Mouse (Mus musculus) neural tube, embryonic 15.5 days (tissue): ENCODE results near the gene Shmt2. TPM values are rescaled to one million over a fixed set of nuclear protein-coding genes. Genes with fewer than 3 reads are reported as not detected.

Experiments used
- ATAC-seq: fragments of 200-750 bp; cut with Nextera tagmentation; 2 replicates; pipeline ENCODE4 v1.8.0; 2017; ENCODE audit warnings: mild to moderate bottlenecking, moderate TSS enrichment, moderate library complexity; ENCODE audit not compliant: low FRiP score
- H3K27ac ChIP-seq: fragments of 300-500 bp; sonication (generic); replicated peaks from 2 replicates; pipeline ENCODE4 v1.5.1; 2015; ENCODE audit warnings: mild to moderate bottlenecking, inconsistent platforms
- H3K27me3 ChIP-seq: fragments of 300-500 bp; sonication (generic); replicated peaks from 2 replicates; pipeline ENCODE4 v1.6.1; 2015; ENCODE audit warnings: inconsistent platforms
- H3K36me3 ChIP-seq: fragments of 300-500 bp; sonication (generic); 2 replicates; pipeline ENCODE4 v1.6.1; 2015; ENCODE audit warnings: inconsistent platforms
- H3K4me1 ChIP-seq: fragments of 300-500 bp; sonication (generic); 2 replicates; pipeline ENCODE4 v1.6.1; 2015; ENCODE audit warnings: inconsistent platforms
- H3K4me2 ChIP-seq: fragments of 300-500 bp; sonication (generic); 2 replicates; pipeline ENCODE4 v1.6.1; 2015; ENCODE audit warnings: inconsistent platforms, mild to moderate bottlenecking, moderate library complexity
- H3K4me3 ChIP-seq: fragments of 300-500 bp; sonication (generic); replicated peaks from 2 replicates; pipeline ENCODE4 v1.5.1; 2015; ENCODE audit warnings: mild to moderate bottlenecking, inconsistent platforms
- H3K9ac ChIP-seq: fragments of 300-500 bp; sonication (generic); replicated peaks from 2 replicates; pipeline ENCODE4 v1.6.1; 2015; ENCODE audit warnings: mild to moderate bottlenecking, inconsistent platforms
- H3K9me3 ChIP-seq: fragments of 300-500 bp; sonication (generic); replicated peaks from 2 replicates; pipeline ENCODE4 v1.6.1; 2016; ENCODE audit warnings: inconsistent platforms
- WGBS: fragments of 180-500 bp; shearing (Covaris S2); methylation state at CpG from one replicate; pipeline ENCODE4 v1.1.7; 2015; ENCODE audit warnings: mixed read lengths; 5-methylcytosine and 5-hydroxymethylcytosine counted together
- polyA plus RNA-seq: library from polyadenylated mRNA; unstranded; fragments of >200 nt; fragmentation: Nextera tagmentation; extraction: Ambion mirVana; gene quantifications from 2 replicates; pipeline ENCODE4 v1.2.1, GENCODE M21; 2015

Gene Shmt2
- polyA plus RNA-seq, 1 experiment from 2014 or later, result 50.4 TPM

DNA sequence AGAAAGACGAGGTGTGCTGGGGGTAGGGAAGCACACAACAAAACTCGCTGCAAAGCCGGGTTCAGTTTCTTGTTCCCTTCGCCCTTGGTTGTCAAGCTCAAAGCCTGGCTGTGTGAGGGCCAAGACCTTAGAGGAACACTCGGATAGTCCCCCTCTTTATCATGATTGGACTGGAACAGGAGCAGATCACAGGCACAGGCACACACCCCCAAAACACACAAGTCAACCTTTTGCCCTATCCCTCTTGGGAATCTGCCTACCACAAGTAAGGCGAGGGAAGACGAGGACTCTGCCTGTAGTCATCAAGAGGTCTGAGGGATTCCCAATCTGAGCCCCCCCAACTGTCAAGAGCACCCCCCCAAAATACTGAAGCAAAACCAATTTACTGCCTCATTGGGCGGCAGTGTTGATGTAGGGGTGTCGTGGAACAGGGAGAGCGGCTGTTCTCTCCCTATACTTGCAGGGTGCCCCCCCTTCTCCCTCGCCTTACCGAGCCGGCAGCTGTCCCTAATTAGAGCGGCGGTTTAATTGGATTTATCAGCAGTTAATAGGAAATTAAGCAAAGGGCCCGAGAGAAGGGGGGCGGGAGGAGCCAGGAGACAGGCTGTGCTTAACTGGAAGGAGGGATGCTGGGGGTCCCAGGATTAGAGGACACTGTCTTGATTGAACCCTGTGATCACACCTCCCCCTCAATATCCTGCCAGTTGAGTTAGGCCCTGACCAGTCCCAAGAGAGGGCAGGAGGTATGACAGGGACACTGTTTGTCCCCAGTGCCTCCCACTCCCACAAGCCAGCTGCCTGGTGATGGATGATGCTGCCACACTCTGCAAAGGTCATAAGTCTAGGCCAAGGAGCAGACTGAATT, 12.2 kb downstream of the Shmt2 start:
- Histone ChIP-seq H3K36me3 (no peaks in the 10 kb centered on the region), H3K27me3 (peaks cover 14% of the 10 kb centered on the region), H3K4me3 (peak overlapping the region; percentile 44), H3K27ac (peak overlapping the region; percentile 92), H3K9ac (peak overlapping the region; percentile 34; the same call in 1 of the 2 replicates), H3K4me2 (peak overlapping the region; percentile 69), H3K4me1 (peaks cover 75% of the 10 kb centered on the region), H3K9me3 (no peaks in the 10 kb centered on the region)
- ATAC-seq, result no peak
- 5% methylated on average over 17 of the region's 17 CpGs for WGBS

DNA sequence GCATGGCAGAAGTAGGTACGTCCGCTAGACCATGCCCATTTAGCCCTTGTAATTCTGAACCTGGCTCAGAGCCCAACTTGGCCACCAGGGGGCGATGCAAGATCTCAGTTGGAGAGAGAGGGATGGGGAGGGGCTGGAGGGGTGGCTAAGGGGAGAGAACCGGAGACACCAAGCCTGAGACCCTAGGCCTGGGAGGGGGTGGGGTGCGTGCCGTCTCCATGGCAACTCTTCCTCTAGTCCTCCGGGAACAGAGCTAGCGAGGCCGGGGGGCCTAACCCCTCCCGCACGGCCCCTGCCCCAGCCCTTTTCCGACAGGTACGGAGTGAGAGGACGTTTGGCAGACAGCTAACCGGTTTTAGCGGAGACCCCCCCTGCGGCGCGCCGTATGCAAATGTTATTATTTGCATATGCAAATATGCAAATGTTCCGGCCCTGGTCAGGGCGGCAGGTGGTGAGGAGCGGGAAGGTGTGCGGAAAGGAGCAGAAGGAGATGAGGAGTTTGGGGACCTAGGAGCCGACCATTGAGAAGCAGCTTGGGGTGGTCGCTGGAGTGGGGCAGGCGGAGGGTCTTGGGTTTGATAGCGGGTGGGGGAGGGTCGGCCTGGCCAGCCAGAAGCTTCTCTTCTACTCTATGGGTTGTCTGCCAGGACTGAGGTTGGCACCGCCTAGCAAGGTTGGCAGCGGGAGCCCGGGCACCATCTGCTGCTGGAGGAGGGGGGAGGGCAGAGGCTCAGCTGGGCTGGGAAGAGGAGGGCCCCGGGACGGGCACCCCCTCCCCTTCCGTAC, 13.0 kb downstream of the Shmt2 start:
- peak; percentile 65 for ATAC-seq
- Histone ChIP-seq H3K27ac (peak overlapping the region; percentile 92), H3K36me3 (no peaks in the 10 kb centered on the region), H3K4me3 (peak overlapping the region; percentile 44), H3K27me3 (0 out of 2 replicates have a peak, but pooled peaks cover 8% of the 10 kb centered on the region), H3K9ac (peak overlapping the region; percentile 52), H3K9me3 (no peaks in the 10 kb centered on the region), H3K4me2 (peak overlapping the region; percentile 69), H3K4me1 (peaks cover 68% of the 10 kb centered on the region)
- WGBS, result 1% methylated on average over 35 of the region's 35 CpGs

DNA sequence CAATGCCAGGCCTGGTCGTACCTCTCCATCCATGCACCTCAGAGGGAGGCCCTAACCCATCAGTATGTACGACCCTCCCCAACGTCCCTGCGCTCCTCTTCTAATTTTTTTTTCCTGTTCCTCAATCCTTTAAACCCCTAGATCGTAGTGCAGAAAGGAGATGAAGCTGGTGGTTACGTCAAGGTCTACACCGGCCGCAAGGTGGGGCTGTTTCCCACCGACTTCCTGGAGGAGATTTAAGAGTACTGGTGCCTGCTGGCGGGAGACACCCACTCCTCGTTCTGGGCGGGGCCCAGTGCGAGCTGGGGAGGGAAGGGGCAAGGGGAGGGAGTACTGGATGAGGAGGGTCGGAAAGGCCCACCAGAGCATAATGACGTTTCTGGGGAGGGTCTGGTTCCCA, 14.0 kb downstream of the Shmt2 start:
- no peaks in the 10 kb centered on the region for H3K9me3 ChIP-seq
- 3% methylated on average over 15 of the region's 15 CpGs for WGBS
- no peak for ATAC-seq
- no peak overlapping the region for H3K4me3 ChIP-seq
- H3K27ac ChIP-seq, result peak overlapping the region; percentile 92; the same call in 1 of the 2 replicates
- H3K27me3 ChIP-seq, result 0 out of 2 replicates have a peak, but pooled peaks cover 5% of the 10 kb centered on the region
- no peak overlapping the region for H3K9ac ChIP-seq
- H3K4me1 ChIP-seq, result peaks cover 58% of the 10 kb centered on the region
- H3K4me2 ChIP-seq, result peak overlapping the region; percentile 69
- 0 out of 2 replicates have a peak, but pooled peaks cover 2% of the 10 kb centered on the region for H3K36me3 ChIP-seq

DNA sequence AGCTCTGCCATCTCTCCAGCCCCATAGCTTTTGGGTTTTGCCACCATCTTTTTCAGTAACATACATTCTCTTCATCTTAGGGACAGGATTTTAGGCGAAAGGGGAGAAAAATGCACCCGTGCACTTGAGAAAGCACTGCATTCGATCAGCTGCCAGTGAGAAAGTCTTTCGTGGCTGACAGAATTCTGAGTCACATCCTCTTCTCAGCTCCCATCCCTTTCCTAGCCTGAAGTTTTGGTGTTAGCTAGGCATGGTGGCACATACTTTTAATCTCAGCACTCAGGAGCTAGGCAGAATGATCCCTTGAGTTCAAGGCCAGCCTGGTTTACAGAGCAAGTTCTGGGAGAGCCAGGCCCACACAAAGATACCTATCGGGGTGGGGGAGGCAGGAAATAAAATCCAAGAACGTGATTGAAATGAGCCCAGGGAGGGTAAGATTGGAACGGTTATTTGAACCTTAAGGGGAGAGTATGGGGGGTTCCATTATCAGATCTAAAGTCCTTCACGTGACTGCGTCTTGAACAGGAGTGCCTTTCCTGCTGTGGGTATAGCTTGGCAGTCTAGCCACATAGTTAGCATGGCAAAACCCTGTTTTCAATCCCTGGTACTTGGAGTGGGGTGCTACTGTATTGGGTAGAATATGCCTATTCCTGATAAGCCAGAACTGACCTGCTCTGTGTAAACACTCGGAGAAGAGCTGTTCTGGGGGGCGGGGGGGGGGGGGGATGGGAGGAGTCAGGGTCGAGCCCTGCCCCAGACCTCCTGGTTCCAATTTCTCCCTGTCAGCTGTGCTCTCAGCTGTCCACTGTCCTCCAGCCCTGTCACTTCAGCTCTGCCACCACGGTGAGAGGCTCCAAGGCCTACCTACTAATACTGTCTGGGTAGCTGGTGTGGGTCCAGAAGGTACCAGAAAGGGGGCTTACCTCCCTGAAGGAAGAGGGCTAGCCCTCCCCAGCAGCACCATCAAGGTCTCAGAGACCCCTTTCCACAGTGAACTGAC, 21.1 kb downstream of the Shmt2 start, which contains the start of gene Stac3:
TSS of gene Stac3 (plus strand) at position 793 of the 1,000 bp plus-strand sequence.
- ATAC-seq, result no peak
- no peak within 1 kb of the TSS for H3K9ac ChIP-seq
- no peaks in the 10 kb centered on the region for H3K4me1 ChIP-seq
- WGBS, result 77% methylated on average over 13 of the region's 13 CpGs
- H3K27me3 ChIP-seq, result 0 out of 2 replicates have a peak, but pooled peaks cover 3% of the 10 kb centered on the region
- peaks cover 44% of the 10 kb centered on the region for H3K36me3 ChIP-seq
- H3K27ac ChIP-seq, result no peak within 1 kb of the TSS
- no peak within 1 kb of the TSS for H3K4me3 ChIP-seq
- no peaks in the 10 kb centered on the region for H3K9me3 ChIP-seq
- no peak within 1 kb of the TSS for H3K4me2 ChIP-seq

DNA sequence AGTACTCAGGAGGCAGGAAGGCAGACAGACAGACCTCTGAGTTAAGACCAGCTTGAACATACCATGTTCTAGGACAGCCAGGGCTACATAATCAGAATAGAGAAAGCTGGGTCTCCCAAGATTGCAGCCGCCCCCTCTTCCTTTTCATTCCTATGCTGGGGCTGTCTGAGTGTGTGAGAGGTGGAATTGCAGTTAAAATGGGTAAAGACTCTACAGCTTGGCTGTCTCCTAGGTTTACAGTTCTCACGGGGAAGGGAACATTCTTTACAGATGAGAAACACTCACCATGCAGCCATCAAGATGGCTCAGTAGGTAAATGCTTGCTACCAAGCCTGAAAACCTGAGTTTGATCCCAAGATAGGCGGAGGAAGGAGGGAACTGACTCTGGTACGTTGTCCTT, 22.2 kb downstream of the Shmt2 start:
- H3K4me1 ChIP-seq, result no peaks in the 10 kb centered on the region
- H3K9ac ChIP-seq, result no peak overlapping the region
- no peak overlapping the region for H3K4me2 ChIP-seq
- H3K36me3 ChIP-seq, result peaks cover 54% of the 10 kb centered on the region
- H3K27me3 ChIP-seq, result no peaks in the 10 kb centered on the region
- no peaks in the 10 kb centered on the region for H3K9me3 ChIP-seq
- no peak overlapping the region for H3K27ac ChIP-seq
- no peak for ATAC-seq
- 86% methylated on average over 4 of the region's 4 CpGs for WGBS
- no peak overlapping the region for H3K4me3 ChIP-seq

DNA sequence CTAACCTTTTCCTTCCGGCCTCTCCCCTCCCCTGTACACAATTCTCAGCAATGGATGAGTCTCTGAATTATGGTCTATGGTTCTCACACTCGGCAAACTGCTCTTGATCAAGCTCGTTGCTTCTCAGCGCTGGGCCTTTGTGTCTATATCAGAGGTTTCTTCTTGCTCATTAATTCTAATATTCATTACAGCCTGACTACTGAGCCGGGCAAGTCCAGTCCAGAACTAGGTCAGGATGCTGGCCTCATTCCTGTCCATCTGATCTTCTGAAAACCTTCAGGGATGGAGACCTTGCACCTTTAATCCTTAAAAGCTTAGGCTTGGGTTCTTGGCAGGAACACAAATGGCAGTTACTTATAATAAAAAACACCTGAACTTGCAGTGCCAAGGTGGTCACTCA, 22.7 kb downstream of the Shmt2 start:
- Histone ChIP-seq H3K4me3 (no peak overlapping the region), H3K9ac (no peak overlapping the region), H3K4me2 (no peak overlapping the region), H3K27me3 (no peaks in the 10 kb centered on the region), H3K9me3 (no peaks in the 10 kb centered on the region), H3K36me3 (peaks cover 59% of the 10 kb centered on the region), H3K27ac (no peak overlapping the region), H3K4me1 (no peaks in the 10 kb centered on the region)
- 65% methylated on average over 5 of the region's 5 CpGs for WGBS
- ATAC-seq, result no peak

DNA sequence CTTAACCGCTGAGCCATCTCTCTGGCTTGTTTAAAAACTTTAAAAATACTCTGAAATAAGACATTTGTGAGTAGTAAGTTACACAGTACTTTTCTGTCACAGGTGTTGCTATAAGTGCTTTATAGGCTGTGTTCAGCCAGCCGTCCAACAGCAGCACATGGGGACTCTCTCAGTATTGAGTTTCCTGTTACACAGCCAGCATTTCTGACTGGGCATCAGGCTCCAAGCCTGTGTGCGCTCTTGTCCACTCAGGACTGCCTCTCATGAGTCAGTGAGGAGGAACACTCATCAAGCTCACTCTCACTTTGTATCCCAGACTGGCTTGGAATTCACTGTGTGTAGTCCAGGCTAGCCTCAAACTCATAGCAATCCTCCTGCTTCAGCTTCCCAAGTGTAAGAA, 26.1 kb downstream of the Shmt2 start:
- H3K36me3 ChIP-seq, result peaks cover 81% of the 10 kb centered on the region
- WGBS, result 91% methylated on average over 3 of the region's 3 CpGs

DNA sequence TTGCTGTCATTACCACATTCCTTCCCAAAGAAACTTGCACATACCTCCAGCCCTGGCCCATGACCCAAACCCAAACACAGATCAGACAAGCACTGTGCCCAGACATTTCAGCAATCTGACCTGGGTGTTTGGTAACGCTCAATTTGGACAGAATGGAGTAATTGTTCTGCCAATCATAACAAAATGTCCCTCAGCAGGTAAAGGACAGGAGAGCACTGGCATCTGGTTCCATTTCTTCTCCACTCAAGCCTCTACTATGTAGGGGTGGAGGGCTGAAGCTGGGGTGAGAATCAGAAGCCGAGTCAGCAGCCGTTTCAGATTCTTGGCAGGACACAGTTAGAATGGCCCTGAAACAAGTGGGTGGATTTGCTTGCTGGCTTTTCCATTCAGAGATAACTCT, 30.1 kb downstream of the Shmt2 start:
- Histone ChIP-seq H3K4me1 (peaks cover 33% of the 10 kb centered on the region), H3K4me2 (no peak overlapping the region), H3K9ac (no peak overlapping the region), H3K36me3 (peaks cover 67% of the 10 kb centered on the region), H3K27me3 (no peaks in the 10 kb centered on the region), H3K9me3 (no peaks in the 10 kb centered on the region), H3K27ac (no peak overlapping the region), H3K4me3 (no peak overlapping the region)
- ATAC-seq, result no peak
- 86% methylated on average over 3 of the region's 3 CpGs for WGBS

More for the DNA sequence above, 26.1 kb downstream of the Shmt2 start:
- ATAC-seq, result no peak
- Histone ChIP-seq H3K9ac (no peak overlapping the region), H3K9me3 (no peaks in the 10 kb centered on the region), H3K4me2 (no peak overlapping the region), H3K4me3 (no peak overlapping the region), H3K27me3 (no peaks in the 10 kb centered on the region), H3K27ac (no peak overlapping the region), H3K4me1 (peaks cover under 1% of the 10 kb centered on the region; the same call in 1 of the 2 replicates)

DNA sequence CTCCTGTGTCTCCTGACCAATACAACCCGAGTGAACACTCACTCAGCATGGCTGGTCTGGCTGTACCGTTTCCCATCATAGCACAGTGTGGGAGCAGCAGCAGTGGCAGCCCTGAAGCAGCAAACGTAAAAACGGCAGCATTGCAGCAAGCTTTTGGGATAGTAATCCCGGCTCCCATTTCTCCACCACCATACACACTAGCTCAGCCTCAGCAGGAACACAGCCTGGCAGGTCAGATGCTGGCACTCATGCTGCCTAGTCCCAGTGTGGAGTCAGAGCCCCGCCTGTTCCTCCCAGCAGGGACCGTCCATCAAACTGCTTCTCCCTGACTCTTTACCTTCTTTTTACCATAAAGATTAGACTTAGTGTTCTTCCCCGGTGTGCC, 31.1 kb downstream of the Shmt2 start:
- H3K4me2 ChIP-seq, result no peak overlapping the region
- H3K9me3 ChIP-seq, result no peaks in the 10 kb centered on the region
- H3K4me3 ChIP-seq, result no peak overlapping the region
- peaks cover 33% of the 10 kb centered on the region for H3K4me1 ChIP-seq
- peaks cover 65% of the 10 kb centered on the region for H3K36me3 ChIP-seq
- WGBS, result 50% methylated on average over 8 of the region's 8 CpGs
- H3K9ac ChIP-seq, result 0 out of 2 replicates have a peak overlapping the region, but pooled peaks have one; percentile 10
- no peaks in the 10 kb centered on the region for H3K27me3 ChIP-seq
- ATAC-seq, result 0 out of 2 replicates have a peak, but pooled peaks have one; percentile 23
- peak overlapping the region; percentile 69 for H3K27ac ChIP-seq

DNA sequence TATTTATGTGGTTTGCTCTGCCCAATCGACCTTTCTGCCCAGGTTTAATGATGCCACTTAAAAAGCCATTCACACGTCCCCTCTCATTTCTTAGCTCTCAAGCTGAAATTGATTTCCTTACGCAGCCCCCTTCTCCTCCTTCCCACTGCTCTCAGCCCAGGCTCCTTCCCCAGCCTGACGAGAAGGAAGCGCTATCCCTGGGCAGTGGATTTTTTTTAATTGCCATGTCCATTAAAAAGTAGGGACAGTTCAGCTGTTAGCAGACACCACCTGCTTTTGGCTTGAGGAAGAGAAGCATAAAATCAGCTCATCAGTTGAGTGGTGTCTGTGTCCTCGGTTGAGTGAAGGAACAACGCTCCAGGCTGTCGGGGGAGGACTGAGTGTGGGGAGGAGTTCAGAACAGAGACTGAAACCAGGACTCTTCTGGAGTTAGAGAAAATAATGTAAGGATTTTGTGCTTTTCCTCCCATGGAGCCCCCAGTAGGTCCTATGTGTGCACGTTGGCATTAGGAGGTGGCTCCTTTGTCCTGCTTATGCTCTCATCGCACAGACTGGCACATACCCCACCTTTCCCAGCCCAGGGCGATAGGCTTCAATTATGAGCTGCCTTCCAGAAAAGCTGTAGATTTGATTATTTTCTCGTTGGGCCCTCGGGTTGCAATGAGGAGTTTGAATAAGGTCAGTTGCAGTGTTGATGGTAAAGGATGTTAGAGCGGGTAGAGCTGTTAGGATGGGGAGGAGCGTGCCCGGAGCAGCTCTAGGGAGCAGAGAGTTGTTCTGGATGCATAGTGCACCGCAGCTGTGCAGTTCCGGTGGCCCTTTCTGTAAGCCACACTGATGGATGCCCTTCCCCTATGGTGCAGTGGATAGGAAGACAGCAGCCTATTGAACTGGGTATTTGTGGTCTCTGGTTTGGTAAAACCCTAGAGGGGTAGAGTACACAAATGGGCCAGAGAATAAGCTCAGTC, 31.8 kb downstream of the Shmt2 start:
- ATAC-seq, result peak; percentile 62; the same call in 1 of the 2 replicates
- peaks cover 33% of the 10 kb centered on the region for H3K4me1 ChIP-seq

More for the DNA sequence above, 31.8 kb downstream of the Shmt2 start:
- Histone ChIP-seq H3K9ac (0 out of 2 replicates have a peak overlapping the region, but pooled peaks have one; percentile 10), H3K27ac (peak overlapping the region; percentile 69), H3K4me2 (no peak overlapping the region), H3K9me3 (no peaks in the 10 kb centered on the region), H3K27me3 (no peaks in the 10 kb centered on the region), H3K4me3 (no peak overlapping the region), H3K36me3 (peaks cover 63% of the 10 kb centered on the region)
- WGBS, result 55% methylated on average over 18 of the region's 18 CpGs
